Mouse (Mus musculus) thymus, adult 2 months (tissue): ENCODE results near the gene Sdk2. TPM values are rescaled to one million over a fixed set of nuclear protein-coding genes. Genes with fewer than 3 reads are reported as not detected.

ENCODE experiments used
- DNase-seq: peaks from one replicate; pipeline ENCODE4 v3.0.0; 2021
- H3K27ac ChIP-seq: fragments of 200-500 bp; 2 replicates; pipeline ENCODE4 v1.5.1; 2012; ENCODE audit warnings: low read length, control low read depth; ENCODE audit not compliant: control insufficient read depth, insufficient read depth
- H3K27me3 ChIP-seq: fragments of 200-500 bp; 2 replicates; pipeline ENCODE4 v1.6.1; 2012; ENCODE audit warnings: mild to moderate bottlenecking, low read length, moderate library complexity, mixed read lengths; ENCODE audit not compliant: control insufficient read depth, insufficient read depth
- H3K36me3 ChIP-seq: fragments of 200-500 bp; 2 replicates; pipeline ENCODE4 v1.6.1; 2012; ENCODE audit warnings: mild to moderate bottlenecking, low read length, moderate library complexity; ENCODE audit not compliant: control insufficient read depth, insufficient read depth
- H3K4me1 ChIP-seq: fragments of 200-500 bp; replicated peaks from 2 replicates; pipeline ENCODE4 v1.6.1; 2012; ENCODE audit warnings: low read length; ENCODE audit not compliant: control insufficient read depth, insufficient read depth
- H3K4me3 ChIP-seq: fragments of 200-500 bp; 2 replicates; pipeline ENCODE4 v1.5.1; 2012; ENCODE audit warnings: mild to moderate bottlenecking, low read length, control low read depth, moderate library complexity; ENCODE audit not compliant: control insufficient read depth, insufficient read depth
- CTCF ChIP-seq: fragments of 200-500 bp; IDR thresholded peaks from 2 replicates; pipeline ENCODE4 v1.5.1; 2012; ENCODE audit warnings: mild to moderate bottlenecking, control low read depth, low read length, moderate library complexity, borderline replicate concordance; ENCODE audit not compliant: control insufficient read depth, poor library complexity, insufficient read depth; ENCODE audit errors: extremely low read depth
- POLR2A ChIP-seq: fragments of 200-500 bp; IDR thresholded peaks from 2 replicates; pipeline ENCODE4 v1.6.1; 2012; ENCODE audit warnings: mild to moderate bottlenecking, low read length, control low read depth, moderate library complexity; ENCODE audit not compliant: control insufficient read depth, poor library complexity, insufficient read depth; ENCODE audit errors: extremely low read depth
- WGBS: fragments of 180-500 bp; shearing (Covaris S2); methylation state at CpG from one replicate; pipeline ENCODE4 v1.1.7; 2018; 5-methylcytosine and 5-hydroxymethylcytosine counted together
- polyA plus RNA-seq: library from polyadenylated mRNA; depleted of rRNA; stranded (reverse); fragments of >200 nt; gene quantifications from 2 replicates; pipeline ENCODE4 v1.2.3, GENCODE M21; 2012

Sdk2 gene
- polyA plus RNA-seq, 1 experiment, result 1.4 TPM

GRCm38 (mm10) chr11:113962751-113963150, 104.1 kb downstream of the Sdk2 start:
- no peak for TF ChIP-seq POLR2A
- TF ChIP-seq CTCF, result no peak
- H3K4me3 ChIP-seq, result no peak overlapping the region
- H3K27ac ChIP-seq, result no peak overlapping the region
- no peaks in the 10 kb centered on the region for H3K36me3 ChIP-seq
- H3K4me1 ChIP-seq, result no peaks in the 10 kb centered on the region
- 96% methylated on average over 3 of the region's 3 CpGs for WGBS
- DNase-seq, result no peak
- no peaks in the 10 kb centered on the region for H3K27me3 ChIP-seq

GRCm38 (mm10) chr11:113951616-113951988, 115.2 kb downstream of the Sdk2 start:
- no peak overlapping the region for H3K4me3 ChIP-seq
- TF ChIP-seq CTCF, result no peak
- TF ChIP-seq POLR2A, result no peak
- H3K36me3 ChIP-seq, result no peaks in the 10 kb centered on the region
- H3K4me1 ChIP-seq, result no peaks in the 10 kb centered on the region
- WGBS, result 92% methylated on average over 15 of the region's 15 CpGs
- no peak overlapping the region for H3K27ac ChIP-seq
- DNase-seq, result no peak
- no peaks in the 10 kb centered on the region for H3K27me3 ChIP-seq

GRCm38 (mm10) chr11:113950904-113951615, 115.8 kb downstream of the Sdk2 start:
- 89% methylated on average over 7 of the region's 7 CpGs for WGBS
- no peak overlapping the region for H3K4me3 ChIP-seq
- no peak for DNase-seq
- no peaks in the 10 kb centered on the region for H3K27me3 ChIP-seq
- TF ChIP-seq POLR2A (no peak), CTCF (no peak)
- H3K27ac ChIP-seq, result no peak overlapping the region
- H3K4me1 ChIP-seq, result no peaks in the 10 kb centered on the region
- no peaks in the 10 kb centered on the region for H3K36me3 ChIP-seq

GRCm38 (mm10) chr11:113948676-113949075, 118.2 kb downstream of the Sdk2 start:
- H3K4me1 ChIP-seq, result no peaks in the 10 kb centered on the region
- no peaks in the 10 kb centered on the region for H3K27me3 ChIP-seq
- H3K4me3 ChIP-seq, result no peak overlapping the region
- WGBS, result 90% methylated on average over 8 of the region's 8 CpGs
- DNase-seq, result no peak
- no peaks in the 10 kb centered on the region for H3K36me3 ChIP-seq
- no peak overlapping the region for H3K27ac ChIP-seq
- TF ChIP-seq CTCF (no peak), POLR2A (no peak)

- H3K27ac ChIP-seq, result no peak overlapping the region
- no peak overlapping the region for H3K4me3 ChIP-seq
- H3K27me3 ChIP-seq, result no peaks in the 10 kb centered on the region
- no peaks in the 10 kb centered on the region for H3K36me3 ChIP-seq
- TF ChIP-seq CTCF (no peak), POLR2A (no peak)
- 71% methylated on average over 9 of the region's 9 CpGs for WGBS
- no peaks in the 10 kb centered on the region for H3K4me1 ChIP-seq
- DNase-seq, result no peak
Observed at GRCm38 (mm10) chr11:113942101-113942735, 124.6 kb downstream of the Sdk2 start.

GRCm38 (mm10) chr11:113933678-113934077, 133.2 kb downstream of the Sdk2 start:
- no peaks in the 10 kb centered on the region for H3K36me3 ChIP-seq
- no peaks in the 10 kb centered on the region; the same call in 1 of the 2 replicates for H3K27me3 ChIP-seq
- H3K4me3 ChIP-seq, result no peak overlapping the region
- no peak for DNase-seq
- TF ChIP-seq CTCF (no peak), POLR2A (no peak)
- H3K4me1 ChIP-seq, result no peaks in the 10 kb centered on the region
- no peak overlapping the region for H3K27ac ChIP-seq
- WGBS, result 85% methylated on average over 9 of the region's 9 CpGs

- DNase-seq, result no peak
- Histone ChIP-seq H3K4me1 (no peaks in the 10 kb centered on the region), H3K27me3 (no peaks in the 10 kb centered on the region; the same call in 1 of the 2 replicates), H3K4me3 (no peak overlapping the region), H3K36me3 (no peaks in the 10 kb centered on the region), H3K27ac (no peak overlapping the region)
- TF ChIP-seq POLR2A (no peak), CTCF (no peak)
- WGBS, result 78% methylated on average over 7 of the region's 7 CpGs
Observed at GRCm38 (mm10) chr11:113932909-113933308, 133.9 kb downstream of the Sdk2 start.
